13 mouse cellular contexts compared by ENCODE assay signal in the genomic region with DNA sequence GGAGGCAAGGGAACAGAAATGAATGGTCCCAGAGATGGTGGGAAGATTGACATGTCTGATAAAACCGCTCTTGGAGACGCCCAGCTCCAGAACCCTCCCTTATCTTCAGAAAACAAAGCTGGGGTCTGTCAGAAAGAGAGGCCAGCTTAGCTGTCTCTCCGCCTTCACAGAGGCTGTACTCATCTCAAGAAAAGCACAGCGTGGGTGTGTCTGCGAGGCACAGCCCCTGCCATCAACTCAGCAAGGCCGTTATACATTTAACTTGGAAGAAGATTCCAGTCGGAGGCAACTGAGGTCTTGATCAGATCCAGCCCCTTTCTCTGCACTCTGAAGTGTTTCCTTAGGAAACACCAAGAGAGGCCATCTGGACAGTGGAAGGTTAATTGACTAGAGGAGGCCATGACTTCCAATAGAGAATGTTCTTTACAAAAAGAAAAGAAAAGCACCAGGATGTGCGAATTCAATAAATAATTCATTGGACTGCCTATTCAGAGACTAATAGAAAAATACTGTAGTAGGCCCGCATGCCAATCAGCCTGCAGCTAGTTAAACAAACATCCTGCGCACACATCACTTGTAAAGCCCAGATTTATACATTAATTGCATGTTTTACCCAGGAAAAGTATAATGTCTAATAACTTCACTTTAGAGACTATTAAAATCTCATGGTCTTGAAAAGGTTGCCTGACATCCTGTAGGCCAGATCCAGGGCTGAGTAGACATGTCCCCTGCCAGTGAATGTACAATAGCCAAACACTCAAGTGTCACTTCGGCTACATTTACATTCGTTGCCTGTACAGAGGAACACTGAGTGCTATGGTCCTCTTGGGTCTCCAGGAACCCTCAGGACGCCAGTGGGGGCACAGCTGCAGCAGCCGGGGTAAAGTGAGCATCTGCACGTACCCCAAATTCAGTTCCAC. TPM values are rescaled to one million over a fixed set of nuclear protein-coding genes. Genes with fewer than 3 reads are reported as not detected.
DNase-seq lines count a peak whose midpoint lies in the region; ATAC-seq and TF ChIP-seq lines count a peak whose summit lies in the region.
"Had no signal": no experiment of that assay in that cellular context is flagged by ENCODE, and none has a peak within 500 bp of the region (broad histone marks: within the 10 kb centered on the region; RNA-seq: fewer than 3 reads in every experiment).

No protein-coding gene starts in this region.

- ATAC-seq in hindbrain, embryonic 12.5 days (ENCODE audit: low FRiP score): peak; percentile 72
- peak; percentile 71 for ATAC-seq in midbrain, embryonic 16.5 days
- no peak for ATAC-seq in liver, postnatal 0 days
- ATAC-seq: lung, postnatal 0 days had no signal

- no peak overlapping the region for H3K4me2 ChIP-seq in hindbrain, embryonic 12.5 days (replicated peaks)
- H3K4me2 ChIP-seq in midbrain, embryonic 16.5 days (ENCODE audit: low read length): no peak overlapping the region
- H3K4me2 ChIP-seq in liver, postnatal 0 days (ENCODE audit: low read depth, low read length): no peak overlapping the region
- H3K4me2 ChIP-seq: embryonic facial prominence, embryonic 12.5 days had no signal

- no peaks in the 10 kb centered on the region for H3K9me3 ChIP-seq in hindbrain, embryonic 12.5 days (replicated peaks)
- no peaks in the 10 kb centered on the region for H3K9me3 ChIP-seq in midbrain, embryonic 16.5 days (replicated peaks; ENCODE audit: control insufficient read depth, low read length, poor library complexity, severe bottlenecking)
- no peaks in the 10 kb centered on the region for H3K9me3 ChIP-seq in liver, postnatal 0 days (ENCODE audit: low read length)
- H3K9me3 ChIP-seq: embryonic facial prominence, embryonic 12.5 days had no signal

- H3K9ac ChIP-seq in heart, adult 2 months (ENCODE audit: low read depth, low read length): no peak overlapping the region
- no peak overlapping the region for H3K9ac ChIP-seq in hindbrain, embryonic 12.5 days
- no peak overlapping the region for H3K9ac ChIP-seq in midbrain, embryonic 16.5 days (ENCODE audit: low read depth, low read length)
- H3K9ac ChIP-seq in liver, postnatal 0 days (replicated peaks): no peak overlapping the region
- H3K9ac ChIP-seq: embryonic facial prominence, embryonic 12.5 days had no signal

- no peak for TF ChIP-seq POLR2A in heart, adult 2 months (IDR thresholded peaks at IDR 0.05; ENCODE audit: insufficient read depth, low read depth, low read length)
- TF ChIP-seq POLR2A in brain, embryonic 14.5 days (IDR thresholded peaks at IDR 0.05; ENCODE audit: borderline replicate concordance, extremely low read depth, insufficient read depth, insufficient read length, poor library complexity, severe bottlenecking): no peak

- peak; percentile 64 for DNase-seq in heart, adult 11 months
- DNase-seq in heart, adult 2 months: no peak
- peak; percentile 84 for DNase-seq in brain, embryonic 14.5 days (ENCODE audit: low read depth)
- DNase-seq in right cerebral cortex, postnatal 36 days (ENCODE audit: low spot score in 2 of 2): no peak
- DNase-seq in cerebellum, adult 11 months: no peak
- DNase-seq in liver, postnatal 0 days: no peak
- DNase-seq: adrenal gland, adult 2 months; heart, postnatal 4 days; thymus, postnatal 25 days had no signal

- H3K36me3 ChIP-seq in heart, adult 2 months (ENCODE audit: control insufficient read depth, insufficient read depth, low read length): no peaks in the 10 kb centered on the region
- H3K36me3 ChIP-seq in hindbrain, embryonic 12.5 days: no peaks in the 10 kb centered on the region
- no peaks in the 10 kb centered on the region for H3K36me3 ChIP-seq in midbrain, embryonic 16.5 days (ENCODE audit: control insufficient read depth, insufficient read depth, low read length)
- no peaks in the 10 kb centered on the region for H3K36me3 ChIP-seq in liver, postnatal 0 days (replicated peaks; ENCODE audit: insufficient read depth, low read length)
- H3K36me3 ChIP-seq: embryonic facial prominence, embryonic 12.5 days had no signal

- intact Hi-C loops in heart, adult 2 months (cut with DNase I): no loop called here

- H3K79me2 ChIP-seq in heart, adult 2 months (replicated peaks; ENCODE audit: control insufficient read depth, insufficient read depth, low read length): no peaks in the 10 kb centered on the region

- H3K27me3 ChIP-seq in heart, adult 2 months (ENCODE audit: control insufficient read depth, insufficient read depth, low read length): no peaks in the 10 kb centered on the region
- H3K27me3 ChIP-seq in hindbrain, embryonic 12.5 days: no peaks in the 10 kb centered on the region
- no peaks in the 10 kb centered on the region for H3K27me3 ChIP-seq in midbrain, embryonic 16.5 days (ENCODE audit: control insufficient read depth, insufficient read depth, low read depth, low read length)
- no peaks in the 10 kb centered on the region for H3K27me3 ChIP-seq in liver, postnatal 0 days (ENCODE audit: insufficient read depth, low read length)
- H3K27me3 ChIP-seq: embryonic facial prominence, embryonic 12.5 days had no signal

- TF ChIP-seq EP300 in heart, adult 2 months (IDR thresholded peaks at IDR 0.05; ENCODE audit: insufficient read depth, low read depth, low read length): no peak
- TF ChIP-seq EP300 in liver, postnatal 0 days (IDR thresholded peaks at IDR 0.05; ENCODE audit: low read depth): no peak

- no peaks in the 10 kb centered on the region for H3K4me1 ChIP-seq in heart, adult 2 months (ENCODE audit: control insufficient read depth, insufficient read depth, low read length)
- peaks cover 17% of the 10 kb centered on the region for H3K4me1 ChIP-seq in hindbrain, embryonic 12.5 days
- H3K4me1 ChIP-seq in midbrain, embryonic 16.5 days (ENCODE audit: control insufficient read depth, insufficient read depth, low read length): peaks cover 6% of the 10 kb centered on the region; the same call in 1 of the 2 replicates
- H3K4me1 ChIP-seq in liver, postnatal 0 days (ENCODE audit: insufficient read depth): no peaks in the 10 kb centered on the region

- 74% methylated on average over 15 of the region's 15 CpGs for WGBS in heart, adult 2 months
- 40% methylated on average over 15 of the region's 15 CpGs for WGBS in hindbrain, embryonic 12.5 days
- WGBS in midbrain, embryonic 16.5 days: 24% methylated on average over 15 of the region's 15 CpGs
- WGBS in liver, postnatal 0 days (ENCODE audit: insufficient replicate concordance): 63% methylated on average over 15 of the region's 15 CpGs

- no peak overlapping the region for H3K4me3 ChIP-seq in heart, adult 2 months
- no peak overlapping the region for H3K4me3 ChIP-seq in hindbrain, embryonic 12.5 days
- no peak overlapping the region for H3K4me3 ChIP-seq in midbrain, embryonic 16.5 days (ENCODE audit: low read depth, low read length)
- H3K4me3 ChIP-seq in liver, postnatal 0 days (ENCODE audit: low read depth, low read length): no peak overlapping the region
- H3K4me3 ChIP-seq: embryonic facial prominence, embryonic 12.5 days had no signal

- TF ChIP-seq CTCF in heart, adult 2 months (IDR thresholded peaks at IDR 0.05): no peak
- no peak for TF ChIP-seq CTCF in brain, embryonic 14.5 days (IDR thresholded peaks at IDR 0.05; ENCODE audit: borderline replicate concordance, extremely low read depth, insufficient read depth, insufficient read length)
- no peak for TF ChIP-seq CTCF in liver, postnatal 0 days (IDR thresholded peaks at IDR 0.05; ENCODE audit: low read depth)

- H3K27ac ChIP-seq in heart, adult 2 months: no peak overlapping the region
- H3K27ac ChIP-seq in hindbrain, embryonic 12.5 days: peak overlapping the region; percentile 65
- H3K27ac ChIP-seq in midbrain, embryonic 16.5 days (ENCODE audit: low read length): peak overlapping the region; percentile 43
- no peak overlapping the region for H3K27ac ChIP-seq in liver, postnatal 0 days (ENCODE audit: low read depth)
- H3K27ac ChIP-seq: embryonic facial prominence, embryonic 12.5 days had no signal

RNA-seq across cellular contexts. Expression of a gene that starts 38.3 kb away (rescaled TPM):
- total RNA-seq in heart, adult 2 months (2021): 10 to 100 TPM; 26.8 to 29.8 TPM
- polyA plus RNA-seq in heart, adult 2 months (2012; rRNA removed): 6.6 and 13.6 TPM in 2 replicates
- polyA plus RNA-seq in brain, embryonic 14.5 days (2012; rRNA removed): 43.5 and 73.8 TPM in 2 replicates
- polyA plus RNA-seq in hindbrain, embryonic 12.5 days (2016; fragmentation: Nextera tagmentation; extraction: Ambion mirVana): 47.3 and 47.9 TPM in 2 replicates
- 68.2 and 76.3 TPM in 2 replicates for polyA plus RNA-seq in midbrain, embryonic 16.5 days (2015; fragmentation: Nextera tagmentation; extraction: Ambion mirVana)
- 1.0 and 1.3 TPM in 2 replicates for polyA plus RNA-seq in liver, postnatal 0 days (2015; fragmentation: Nextera tagmentation; extraction: Ambion mirVana)

Comparison
In these comparisons a context has a peak if more than half of its experiments do, and no peak if none do; other contexts are left out.
1. DNase-seq: peak in heart, adult 11 months (single experiment) and brain, embryonic 14.5 days (single experiment); none in heart, adult 2 months (0 of 2), right cerebral cortex, postnatal 36 days (0 of 2), cerebellum, adult 11 months (single experiment) and liver, postnatal 0 days (single experiment).
2. H3K27ac ChIP-seq: peak in hindbrain, embryonic 12.5 days (single experiment) and midbrain, embryonic 16.5 days (single experiment); none in heart, adult 2 months (single experiment) and liver, postnatal 0 days (single experiment).